Mouse (Mus musculus) embryonic facial prominence, embryonic 14.5 days (tissue): ENCODE measurements around the gene Hamp. TPM values are rescaled to one million over a fixed set of nuclear protein-coding genes. Genes with fewer than 3 reads are reported as not detected.

ENCODE experiments used
- ATAC-seq: fragments of 200-750 bp; cut with Nextera tagmentation; 2 replicates; pipeline ENCODE4 v1.8.0; 2017; ENCODE audit warnings: low read depth, moderate number of reproducible peaks, moderate TSS enrichment
- DNase-seq: peaks from one replicate; pipeline ENCODE4 v3.0.0-alpha.2; 2015; ENCODE audit warnings: low spot score
- H3K27ac ChIP-seq: fragments of 300-500 bp; sonication (generic); replicated peaks from 2 replicates; pipeline ENCODE4 v1.5.1; 2014; ENCODE audit warnings: low read depth, mild to moderate bottlenecking, low read length, moderate library complexity
- H3K27me3 ChIP-seq: fragments of 300-500 bp; sonication (generic); replicated peaks from 2 replicates; pipeline ENCODE4 v1.6.1; 2014; ENCODE audit warnings: low read length; ENCODE audit not compliant: control insufficient read depth, insufficient read depth
- H3K36me3 ChIP-seq: fragments of 300-500 bp; sonication (generic); 2 replicates; pipeline ENCODE4 v1.6.1; 2014; ENCODE audit warnings: low read length, mixed read lengths; ENCODE audit not compliant: control insufficient read depth, insufficient read depth
- H3K4me1 ChIP-seq: fragments of 300-500 bp; sonication (generic); 2 replicates; pipeline ENCODE4 v1.6.1; 2014; ENCODE audit warnings: antibody characterized with exemption, low read length; ENCODE audit not compliant: control insufficient read depth, insufficient read depth
- H3K4me2 ChIP-seq: fragments of 300-500 bp; sonication (generic); 2 replicates; pipeline ENCODE4 v1.6.1; 2014; ENCODE audit warnings: low read depth, mild to moderate bottlenecking, low read length, moderate library complexity, mixed read lengths
- H3K4me3 ChIP-seq: fragments of 300-500 bp; sonication (generic); 2 replicates; pipeline ENCODE4 v1.5.1; 2014; ENCODE audit warnings: low read depth, mild to moderate bottlenecking, low read length
- H3K9ac ChIP-seq: fragments of 300-500 bp; sonication (generic); 2 replicates; pipeline ENCODE4 v1.6.1; 2014; ENCODE audit warnings: low read depth, mild to moderate bottlenecking, low read length, moderate library complexity, mixed read lengths
- H3K9me3 ChIP-seq: fragments of 300-500 bp; sonication (generic); 2 replicates; pipeline ENCODE4 v1.6.1; 2016; ENCODE audit warnings: low read length; ENCODE audit not compliant: control insufficient read depth
- WGBS: fragments of 180-500 bp; shearing (Covaris S2); extraction: QIAGEN DNeasy Blood & Tissue Kit; methylation state at CpG from one replicate; pipeline ENCODE4 v1.1.7; 2014; 5-methylcytosine and 5-hydroxymethylcytosine counted together
- polyA plus RNA-seq: library from polyadenylated mRNA; unstranded; fragments of >200 nt; fragmentation: Nextera tagmentation; extraction: Ambion mirVana; gene quantifications from 2 replicates; pipeline ENCODE4 v1.2.1, GENCODE M21; 2014

The Hamp gene
- polyA plus RNA-seq, 1 experiment from 2014 or later = not detected

- H3K4me2 ChIP-seq = peak overlapping the region; percentile 62
- peak overlapping the region; percentile 26 for H3K4me3 ChIP-seq
- 0 out of 2 replicates have a peak overlapping the region, but pooled peaks have one; percentile 20 for H3K9ac ChIP-seq
- no peaks in the 10 kb centered on the region for H3K36me3 ChIP-seq
- H3K27ac ChIP-seq = no peak overlapping the region
- no peaks in the 10 kb centered on the region for H3K9me3 ChIP-seq
- no peaks in the 10 kb centered on the region for H3K27me3 ChIP-seq
- ATAC-seq (peak; percentile 77), DNase-seq (peak; percentile 63)
- WGBS = under 1% methylated on average over 17 of the region's 26 CpGs
- peaks cover 13% of the 10 kb centered on the region for H3K4me1 ChIP-seq
Measured at GRCm38 (mm10) chr7:30908277-30908991, 35.4 kb downstream of the Hamp start.

DNA sequence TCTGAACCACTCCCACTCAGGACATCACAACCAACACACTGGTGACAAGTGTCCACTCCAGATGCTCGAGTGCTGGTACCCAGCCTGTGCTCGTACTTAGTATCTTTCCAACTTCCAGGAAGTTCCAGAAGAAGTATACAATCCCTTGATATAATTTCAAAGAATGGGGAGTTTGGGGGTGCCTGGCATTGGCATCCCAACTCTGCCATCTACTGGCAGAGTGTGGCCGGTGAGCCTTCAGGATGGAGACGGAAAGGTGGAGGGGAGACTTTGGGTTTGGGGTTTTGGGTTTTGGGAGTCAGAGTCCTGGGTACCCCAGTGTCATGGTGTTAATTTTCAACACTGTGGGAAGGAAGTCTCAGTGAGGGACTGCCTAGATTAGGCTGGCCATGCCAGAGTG is 39.8 kb downstream of the Hamp start:
- WGBS = 54% methylated on average over 4 of the region's 4 CpGs
- Histone ChIP-seq H3K4me2 (no peak overlapping the region), H3K36me3 (no peaks in the 10 kb centered on the region), H3K9me3 (no peaks in the 10 kb centered on the region), H3K27ac (no peak overlapping the region), H3K4me3 (no peak overlapping the region), H3K9ac (no peak overlapping the region), H3K27me3 (no peaks in the 10 kb centered on the region), H3K4me1 (peaks cover 16% of the 10 kb centered on the region)
- DNase-seq = no peak
- no peak for ATAC-seq

GRCm38 (mm10) chr7:30895217-30895616 is 48.6 kb downstream of the Hamp start:
- ATAC-seq (no peak), DNase-seq (no peak)
- WGBS = 92% methylated on average over 3 of the region's 3 CpGs
- H3K9ac ChIP-seq = no peak overlapping the region
- H3K9me3 ChIP-seq = no peaks in the 10 kb centered on the region
- 0 out of 2 replicates have a peak, but pooled peaks cover 4% of the 10 kb centered on the region for H3K4me1 ChIP-seq
- H3K36me3 ChIP-seq = no peaks in the 10 kb centered on the region
- no peak overlapping the region for H3K4me2 ChIP-seq
- H3K27me3 ChIP-seq = no peaks in the 10 kb centered on the region
- no peak overlapping the region for H3K4me3 ChIP-seq
- H3K27ac ChIP-seq = no peak overlapping the region

DNA sequence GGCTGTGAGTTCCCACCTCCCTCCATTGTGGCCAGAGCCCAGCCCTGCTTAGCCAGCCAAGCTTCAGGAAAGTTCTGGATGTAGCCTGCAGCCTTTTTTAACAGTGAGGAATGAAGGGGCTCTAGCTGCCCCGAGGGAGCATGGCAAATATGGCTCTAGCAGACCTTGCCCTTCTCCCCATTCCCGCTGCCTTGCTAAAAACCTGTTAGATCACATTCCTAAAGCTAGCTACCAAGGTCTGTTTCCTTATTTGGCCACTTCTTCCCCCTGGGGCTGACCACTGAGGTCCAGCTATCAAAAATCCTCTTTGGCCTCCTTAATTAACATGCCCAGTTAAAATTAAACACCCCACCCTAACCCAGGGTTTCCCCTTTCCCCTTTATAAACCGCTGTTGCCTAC is 51.3 kb downstream of the Hamp start:
- no peak for ATAC-seq

More for the DNA sequence above, 51.3 kb downstream of the Hamp start:
- Histone ChIP-seq H3K9ac (no peak overlapping the region), H3K4me3 (no peak overlapping the region), H3K4me2 (no peak overlapping the region), H3K9me3 (no peaks in the 10 kb centered on the region), H3K4me1 (no peaks in the 10 kb centered on the region), H3K27ac (no peak overlapping the region), H3K36me3 (no peaks in the 10 kb centered on the region), H3K27me3 (no peaks in the 10 kb centered on the region)
- no peak for DNase-seq
- WGBS = 31% methylated on average over 3 of the region's 3 CpGs

Other genes starting within 250 kb of the Hamp start
- gene 2200002J24Rik, start 245.1 kb downstream of the Hamp start, polyA plus RNA-seq = 0.37 and 0.46 TPM in 2 replicates
- 0.32 and 0.54 TPM in 2 replicates for gene Atp4a, start 231.8 kb downstream of the Hamp start, polyA plus RNA-seq
- gene Tmem147, start 214.5 kb downstream of the Hamp start, polyA plus RNA-seq = 212 and 214 TPM in 2 replicates
- 0.33 and 0.38 TPM in 2 replicates for gene Gapdhs, start 200.4 kb downstream of the Hamp start, polyA plus RNA-seq
- 12.4 and 33.7 TPM in 2 replicates for gene Sbsn, start 192.6 kb downstream of the Hamp start, polyA plus RNA-seq
- gene Dmkn, start 180.3 kb downstream of the Hamp start, polyA plus RNA-seq = 123 and 159 TPM in 2 replicates
- gene Krtdap, start 156.1 kb downstream of the Hamp start, polyA plus RNA-seq = 428 and 557 TPM in 2 replicates
- 0.14 and 0.46 TPM in 2 replicates for gene Ffar2, start 120.3 kb downstream of the Hamp start, polyA plus RNA-seq
- not detected in 2 replicates for gene Ffar3, start 87.9 kb downstream of the Hamp start, polyA plus RNA-seq
- not detected in 2 replicates for gene Ffar1, start 82.5 kb downstream of the Hamp start, polyA plus RNA-seq
- 0.22 TPM in 1 of 2 replicates, not detected in the other for gene Cd22, start 63.7 kb downstream of the Hamp start, polyA plus RNA-seq
- gene Mag, start 29.2 kb downstream of the Hamp start, polyA plus RNA-seq = 1.3 and 1.4 TPM in 2 replicates
- gene Hamp2, start 19.4 kb downstream of the Hamp start, polyA plus RNA-seq = 0.97 TPM in 1 of 2 replicates, not detected in the other
- gene Usf2, start 12.8 kb upstream of the Hamp start, polyA plus RNA-seq = 18.3 and 23.8 TPM in 2 replicates
- gene Lsr, start 29.4 kb upstream of the Hamp start, polyA plus RNA-seq = 22.7 and 26.0 TPM in 2 replicates
- gene Fam187b, start 29.8 kb upstream of the Hamp start, polyA plus RNA-seq = 1.6 and 2.3 TPM in 2 replicates
- gene Fxyd5, start 98.4 kb upstream of the Hamp start, polyA plus RNA-seq = 57.0 and 64.6 TPM in 2 replicates
- 37.0 and 40.9 TPM in 2 replicates for gene Fxyd7, start 107.4 kb upstream of the Hamp start, polyA plus RNA-seq
- 113 and 135 TPM in 2 replicates for gene Fxyd1, start 113.2 kb upstream of the Hamp start, polyA plus RNA-seq
- 0.86 and 1.6 TPM in 2 replicates for gene Lgi4, start 115.3 kb upstream of the Hamp start, polyA plus RNA-seq
- gene Fxyd3, start 132.7 kb upstream of the Hamp start, polyA plus RNA-seq = 48.8 and 71.7 TPM in 2 replicates
- 4.4 and 4.9 TPM in 2 replicates for gene Hpn, start 171.3 kb upstream of the Hamp start, polyA plus RNA-seq
- 8.5 and 9.4 TPM in 2 replicates for gene Scn1b, start 183.0 kb upstream of the Hamp start, polyA plus RNA-seq
- 65.4 and 65.7 TPM in 2 replicates for gene Gramd1a, start 211.9 kb upstream of the Hamp start, polyA plus RNA-seq